Mouse (Mus musculus) ovary, postnatal 36 days (tissue): ENCODE data around the gene Tef.

ENCODE experiments used
- DNase-seq: peaks from one replicate; pipeline ENCODE4 v3.0.0; 2022; ENCODE audit warnings: low spot score, mixed read lengths

Tef gene

DNA sequence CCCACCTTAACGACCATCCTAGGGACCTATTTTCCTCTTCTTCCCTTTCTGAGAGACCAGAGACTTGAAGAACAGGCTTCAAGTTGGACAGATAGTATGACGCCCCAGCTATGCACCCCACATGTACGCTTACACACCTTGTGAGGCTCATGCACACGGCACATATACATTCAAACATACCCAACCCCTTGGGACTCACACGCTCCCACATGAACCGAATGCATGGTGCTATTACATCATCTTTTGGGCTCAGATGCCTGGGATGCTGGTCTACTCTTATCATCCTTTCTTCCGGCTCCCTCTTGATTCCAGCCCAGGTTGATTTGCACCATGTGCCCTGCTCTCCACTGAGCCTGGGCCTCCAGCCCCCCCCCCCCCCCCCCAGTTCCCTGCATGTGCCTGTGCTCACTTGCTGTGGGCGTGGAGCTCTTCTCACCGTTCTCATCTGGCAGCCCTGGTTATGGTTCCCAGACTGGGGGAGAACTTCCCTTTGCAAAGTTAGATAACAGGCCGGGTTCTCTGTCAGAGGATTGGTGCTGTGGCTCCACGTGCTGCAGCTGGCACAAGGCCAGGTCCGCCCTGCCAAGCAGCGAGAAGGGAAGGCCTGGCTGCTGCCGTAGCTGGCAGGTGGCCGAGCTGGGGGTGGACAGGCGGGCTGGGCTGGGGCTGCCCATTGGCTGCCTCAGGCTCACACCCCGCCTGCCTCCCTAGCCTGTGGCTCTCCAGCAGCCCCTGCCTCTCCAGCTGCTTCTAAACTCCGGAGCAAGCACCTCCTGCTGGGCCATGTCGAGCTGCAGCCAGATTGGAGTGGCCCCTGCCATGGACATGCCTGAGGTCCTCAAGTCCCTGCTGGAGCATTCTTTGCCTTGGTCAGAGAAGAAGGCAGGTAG lies at the start of gene Tef:
Gene Tef, plus strand, starts transcription at position 421 of the 890 bp plus-strand sequence.
- DNase-seq = peak; percentile 100

GRCm38 (mm10) chr15:81753669-81754068 lies 48.6 kb upstream of the Tef start:
- DNase-seq = no peak

DNA sequence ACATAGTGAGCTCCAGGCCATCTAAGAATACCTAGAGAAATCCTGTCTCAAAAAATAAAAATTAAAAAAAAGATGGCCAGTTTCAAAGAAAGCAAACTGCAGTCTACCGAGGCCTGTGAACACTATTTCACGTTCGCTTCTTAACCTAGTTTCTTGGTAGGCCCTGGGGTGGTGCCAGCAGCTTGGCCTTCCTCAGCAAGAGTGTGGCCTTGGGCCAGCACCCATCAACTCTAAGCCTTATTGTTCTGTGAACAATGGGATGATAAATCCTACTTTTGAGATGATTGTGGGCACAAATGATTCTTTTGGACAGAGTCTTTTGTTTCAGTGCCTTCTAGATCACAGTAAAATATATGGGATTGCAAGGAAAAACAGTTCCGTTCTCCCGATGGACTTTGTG lies 43.5 kb upstream of the Tef start:
- DNase-seq = peak; percentile 70

DNA sequence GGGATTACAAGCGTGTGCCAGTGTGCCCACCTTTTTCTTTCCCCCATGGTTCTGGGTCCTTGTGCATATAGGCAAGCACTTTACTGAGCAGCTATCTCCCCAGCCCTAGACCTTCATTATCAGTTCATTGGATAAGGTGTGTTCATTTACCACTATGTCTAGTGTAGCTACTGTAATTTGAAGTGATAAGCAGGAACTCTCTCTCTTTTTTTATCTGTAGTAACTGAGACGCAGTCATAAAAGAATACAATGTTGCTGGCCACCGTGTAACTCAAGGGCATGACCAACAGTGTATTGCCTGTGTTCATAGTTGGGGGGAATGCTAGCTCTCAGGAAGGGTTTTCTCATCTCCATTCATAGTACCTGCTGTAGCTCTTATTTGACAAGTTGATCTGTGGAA lies 42.7 kb upstream of the Tef start:
- no peak for DNase-seq

- no peak for DNase-seq
Observed at GRCm38 (mm10) chr15:81760361-81761079, 41.7 kb upstream of the Tef start.

- DNase-seq = no peak
Observed at GRCm38 (mm10) chr15:81761381-81761780, 40.8 kb upstream of the Tef start.

DNA sequence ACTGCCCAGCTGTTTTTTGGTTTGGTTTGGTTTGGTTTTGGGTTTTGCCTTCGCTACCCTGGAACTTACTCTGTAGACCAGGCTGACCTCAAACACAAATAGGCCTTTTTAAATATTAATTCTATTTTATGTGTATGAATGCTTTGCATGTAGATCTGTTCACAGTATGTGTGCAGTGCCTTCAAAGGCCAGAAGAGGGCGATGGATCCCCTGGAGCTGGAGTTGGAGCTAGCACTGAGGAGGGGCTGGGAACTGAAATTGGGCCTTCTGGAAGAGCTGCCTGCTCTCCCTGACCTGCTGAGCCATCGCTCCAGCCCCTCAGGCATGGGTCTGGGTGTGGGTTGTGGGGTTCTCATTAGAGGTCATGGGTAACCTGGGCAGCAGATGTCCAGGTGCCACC lies 40.3 kb upstream of the Tef start:
- DNase-seq = no peak

DNA sequence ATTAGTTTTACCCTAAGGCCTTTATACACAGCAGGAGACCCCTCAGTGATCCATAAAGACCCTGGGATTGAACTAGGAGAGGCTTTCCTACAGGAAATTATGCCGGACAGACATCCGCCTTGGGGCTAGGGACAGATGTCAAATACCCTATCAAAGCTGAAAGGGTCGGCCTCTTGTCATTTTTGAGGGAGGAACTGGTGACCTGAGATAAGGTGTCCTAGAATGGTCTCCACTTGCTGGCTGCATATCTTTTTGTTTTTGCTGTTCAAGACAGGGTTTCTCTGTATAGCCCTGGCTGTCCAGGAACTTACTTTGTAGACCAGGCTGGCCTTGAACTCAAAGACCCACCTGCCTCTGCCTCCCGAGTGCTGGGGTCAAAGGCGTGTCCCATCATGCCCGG lies 37.6 kb upstream of the Tef start:
- no peak for DNase-seq

- no peak for DNase-seq
Observed at GRCm38 (mm10) chr15:81765651-81766050, 36.6 kb upstream of the Tef start.

- DNase-seq = no peak
Observed at GRCm38 (mm10) chr15:81766439-81766838, 35.8 kb upstream of the Tef start.

- DNase-seq = no peak
Observed at GRCm38 (mm10) chr15:81769037-81769436, 33.2 kb upstream of the Tef start.

DNA sequence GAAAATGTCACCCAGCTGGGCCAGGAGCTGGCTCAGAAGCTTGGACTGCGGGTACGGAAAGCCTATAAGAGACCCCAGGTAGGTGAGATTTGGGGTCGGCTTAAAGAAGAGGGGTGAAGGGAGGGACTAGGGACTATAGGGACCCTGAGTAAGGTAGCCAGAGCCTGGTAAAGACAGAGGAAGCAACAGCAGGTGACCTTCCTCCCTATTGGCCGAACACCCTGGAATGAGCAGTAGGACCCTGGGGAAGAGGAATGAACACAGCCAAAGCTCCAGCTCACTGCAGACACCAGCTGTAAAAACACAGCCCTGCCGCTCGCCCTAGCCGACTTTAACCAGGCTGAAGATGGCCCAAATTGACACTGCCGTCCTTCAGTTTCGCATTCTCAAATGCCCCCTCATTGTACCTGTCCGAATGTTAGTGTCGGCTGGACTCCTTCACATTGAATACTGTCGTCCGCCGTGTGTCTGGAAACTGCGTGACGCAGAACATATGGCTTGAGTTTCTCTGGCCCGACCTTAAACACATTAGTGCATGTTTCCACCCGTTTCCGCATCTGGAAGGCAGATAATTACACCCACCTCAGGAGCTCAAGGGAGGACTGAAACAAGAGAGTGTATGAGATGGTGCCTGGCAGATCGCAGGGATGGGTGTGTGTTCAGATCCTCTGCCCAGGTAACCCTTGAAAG lies 29.6 kb upstream of the Tef start:
- no peak for DNase-seq

DNA sequence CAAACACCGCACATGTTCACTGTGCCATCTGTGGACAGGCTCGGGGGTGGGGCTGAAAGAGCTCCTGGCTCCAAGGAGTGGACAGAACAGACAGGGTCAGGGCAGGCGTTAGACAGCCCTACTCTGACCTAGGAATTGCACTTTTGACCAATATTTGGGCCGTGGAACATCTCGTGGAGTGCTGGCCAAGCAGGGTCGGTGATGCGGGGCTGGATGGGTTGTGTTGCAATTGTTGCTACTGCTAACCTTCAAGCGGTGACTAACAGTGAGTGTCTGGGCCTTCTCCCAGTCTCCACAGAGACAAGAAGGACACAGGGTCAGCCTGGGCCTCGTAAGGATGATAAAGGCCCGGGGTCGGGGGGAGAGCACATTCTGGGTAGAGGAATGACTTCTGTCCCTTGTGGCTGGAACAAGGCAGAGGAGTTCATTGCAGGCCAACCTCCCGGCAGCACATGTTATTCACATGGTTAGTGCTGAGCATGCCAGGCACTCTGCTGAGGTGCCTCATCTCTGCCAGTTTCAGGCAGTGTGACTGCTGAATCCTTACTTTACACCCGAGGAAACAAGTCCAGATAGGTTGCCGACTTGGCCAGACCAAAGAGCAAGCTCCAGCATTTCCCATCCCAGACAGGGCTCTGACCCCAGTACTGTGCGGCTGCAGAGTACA lies 27.6 kb upstream of the Tef start:
- DNase-seq = peak; percentile 38

DNA sequence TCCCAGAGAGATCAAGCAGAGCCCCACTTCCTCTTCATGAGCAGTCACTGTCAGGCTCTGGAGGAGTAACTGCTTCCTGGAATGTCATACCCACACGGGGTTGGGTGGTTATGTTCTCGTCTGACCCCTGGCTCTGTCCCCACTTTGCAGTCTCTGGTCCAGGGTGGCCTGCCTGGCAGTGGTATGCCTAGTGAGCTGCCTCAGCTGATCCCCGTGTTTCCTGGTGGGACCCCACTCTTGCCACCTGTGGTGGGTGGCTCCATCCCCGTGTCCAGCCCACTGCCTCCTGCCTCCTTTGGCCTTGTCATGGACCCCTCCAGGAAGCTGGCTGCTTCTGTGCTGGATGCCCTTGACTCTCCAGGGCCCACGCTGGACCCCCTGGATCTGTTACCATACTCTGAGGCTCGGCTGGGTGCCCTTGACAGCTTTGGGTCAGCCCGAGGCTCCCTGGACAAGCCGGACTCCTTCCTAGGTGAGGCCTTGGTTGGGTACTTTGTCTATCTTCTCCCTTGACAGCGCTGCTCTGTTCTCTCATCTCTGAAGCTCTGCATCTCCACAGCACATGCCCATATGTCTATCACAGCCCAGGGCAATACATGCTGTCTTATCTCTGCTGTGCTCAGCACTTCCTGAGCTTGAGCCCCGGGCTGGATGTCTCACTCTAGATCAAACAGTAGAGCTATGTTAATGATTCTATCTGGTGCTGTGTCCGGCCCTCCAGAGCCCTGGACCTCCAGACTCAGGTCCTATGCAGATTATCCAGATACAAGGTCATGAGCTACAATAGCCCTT lies 25.4 kb upstream of the Tef start:
- DNase-seq = no peak

DNA sequence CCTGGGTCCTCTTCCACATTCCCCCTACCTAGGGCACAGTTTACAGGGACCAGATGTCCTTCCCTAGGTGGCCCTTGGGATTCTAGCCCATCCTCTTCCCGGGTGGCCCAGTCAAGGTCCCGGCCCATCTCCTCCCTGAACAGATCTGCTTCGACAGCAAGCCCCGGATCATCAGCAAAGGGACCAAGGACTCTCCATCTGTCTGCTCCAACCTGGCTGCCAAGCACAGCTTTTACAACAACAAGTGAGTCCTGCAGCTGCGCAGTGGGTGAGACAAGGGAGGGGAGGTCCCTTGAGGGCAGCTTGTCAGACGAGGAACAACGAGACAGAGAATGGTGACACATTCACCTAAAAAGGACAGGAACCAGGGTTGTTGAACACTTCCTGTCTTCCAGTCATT lies 20.4 kb upstream of the Tef start:
- DNase-seq = no peak

DNA sequence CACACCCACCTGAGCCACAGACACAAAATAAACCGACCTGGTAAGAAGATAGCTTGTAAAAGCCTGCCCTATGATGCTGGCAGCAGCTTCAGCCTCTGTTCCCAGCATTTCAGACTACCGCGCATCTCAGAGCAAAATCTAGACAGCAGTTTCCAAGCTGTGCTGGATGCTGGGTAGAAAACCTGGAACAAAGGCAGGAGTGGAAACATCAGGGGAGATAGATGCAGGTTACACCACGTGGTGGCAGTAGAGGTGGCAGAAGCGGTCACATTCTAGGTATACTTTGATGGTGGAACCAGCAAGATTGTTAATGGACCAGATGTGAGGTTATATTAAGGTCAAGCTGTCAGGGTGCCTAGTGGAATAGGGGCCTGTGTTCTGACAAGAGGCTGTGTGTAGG lies 17.5 kb upstream of the Tef start:
- DNase-seq = no peak

DNA sequence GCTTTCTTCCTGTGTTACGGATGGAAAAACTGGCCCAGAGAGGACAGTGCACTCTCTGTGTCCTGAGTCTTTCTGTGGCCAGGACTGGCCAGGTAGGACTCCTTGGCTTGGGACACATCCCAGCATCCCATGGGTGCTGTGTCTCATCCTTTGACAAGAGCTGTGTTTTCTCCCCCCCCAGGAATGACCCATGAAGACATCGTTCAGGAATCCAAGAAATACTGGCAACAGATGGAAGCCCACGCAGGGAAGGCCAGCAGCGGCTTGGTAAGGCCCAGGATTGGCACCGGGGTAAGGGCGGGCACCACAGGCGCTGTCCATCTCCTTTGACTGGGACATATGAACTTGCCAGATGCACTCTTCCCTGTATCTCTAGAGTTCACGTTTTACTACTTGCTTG lies 16.5 kb upstream of the Tef start:
- DNase-seq = no peak

GRCm38 (mm10) chr15:81787525-81787924 lies 14.7 kb upstream of the Tef start:
- DNase-seq = peak; percentile 46

DNA sequence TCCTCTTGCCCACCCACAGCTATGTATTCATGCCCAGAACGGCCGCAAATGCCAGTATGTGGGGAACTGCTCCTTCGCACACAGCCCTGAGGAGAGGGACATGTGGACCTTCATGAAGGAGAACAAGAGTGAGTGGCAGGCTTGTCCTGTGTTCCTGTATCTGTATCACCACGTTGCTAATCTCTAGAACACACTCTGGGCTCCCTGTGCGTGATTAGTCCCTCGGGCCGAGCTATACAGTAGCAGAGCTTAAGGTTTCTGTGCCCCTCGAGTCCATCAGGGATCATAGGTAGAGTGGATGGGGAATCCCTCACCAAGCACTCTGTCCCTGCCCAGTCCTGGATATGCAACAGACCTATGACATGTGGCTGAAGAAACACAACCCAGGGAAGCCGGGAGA lies 9.8 kb upstream of the Tef start:
- no peak for DNase-seq

- no peak for DNase-seq
Observed at GRCm38 (mm10) chr15:81796228-81796627, 6.0 kb upstream of the Tef start.

- DNase-seq = no peak
Observed at GRCm38 (mm10) chr15:81797861-81798260, 4.4 kb upstream of the Tef start.
